Mouse (Mus musculus): Measurements from ENCODE around the gene Hmcn1.

Hmcn1 gene

DNA sequence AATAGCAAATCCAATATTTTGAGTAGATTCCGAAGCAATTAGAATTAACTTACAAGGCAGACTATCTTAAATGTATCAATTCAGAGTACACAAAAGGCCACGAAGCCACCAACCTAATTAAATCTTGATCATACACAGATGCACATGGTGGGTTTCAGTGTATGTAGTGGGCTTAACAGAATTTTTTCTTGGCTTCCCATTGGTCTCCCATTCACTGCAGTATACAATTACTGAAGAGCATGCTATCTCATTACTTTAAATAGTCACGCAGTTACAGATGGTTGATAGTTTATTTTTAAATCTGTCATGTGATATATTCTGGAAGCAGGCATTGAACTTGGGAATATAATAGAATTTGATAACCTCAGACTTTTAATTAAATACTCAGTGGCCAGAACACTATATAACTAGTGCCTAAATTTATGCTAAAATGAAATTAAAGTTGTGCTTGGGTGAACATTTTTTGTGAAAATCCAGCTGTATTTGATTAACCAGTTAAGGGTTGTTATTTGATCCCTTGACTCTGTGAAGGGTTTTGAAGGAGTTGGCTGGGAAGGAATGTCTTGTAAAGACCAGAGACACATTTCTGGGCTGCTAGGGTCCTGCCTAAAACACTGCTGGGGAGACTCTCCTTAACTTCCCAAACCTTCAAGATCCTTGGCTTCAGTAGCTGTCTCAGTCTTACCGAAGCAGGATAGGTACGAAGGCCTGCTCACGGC lies 455.7 kb downstream of the Hmcn1 start:
- no peak for DNase-seq (ENCODE audit: extremely low read depth, low read depth)

DNA sequence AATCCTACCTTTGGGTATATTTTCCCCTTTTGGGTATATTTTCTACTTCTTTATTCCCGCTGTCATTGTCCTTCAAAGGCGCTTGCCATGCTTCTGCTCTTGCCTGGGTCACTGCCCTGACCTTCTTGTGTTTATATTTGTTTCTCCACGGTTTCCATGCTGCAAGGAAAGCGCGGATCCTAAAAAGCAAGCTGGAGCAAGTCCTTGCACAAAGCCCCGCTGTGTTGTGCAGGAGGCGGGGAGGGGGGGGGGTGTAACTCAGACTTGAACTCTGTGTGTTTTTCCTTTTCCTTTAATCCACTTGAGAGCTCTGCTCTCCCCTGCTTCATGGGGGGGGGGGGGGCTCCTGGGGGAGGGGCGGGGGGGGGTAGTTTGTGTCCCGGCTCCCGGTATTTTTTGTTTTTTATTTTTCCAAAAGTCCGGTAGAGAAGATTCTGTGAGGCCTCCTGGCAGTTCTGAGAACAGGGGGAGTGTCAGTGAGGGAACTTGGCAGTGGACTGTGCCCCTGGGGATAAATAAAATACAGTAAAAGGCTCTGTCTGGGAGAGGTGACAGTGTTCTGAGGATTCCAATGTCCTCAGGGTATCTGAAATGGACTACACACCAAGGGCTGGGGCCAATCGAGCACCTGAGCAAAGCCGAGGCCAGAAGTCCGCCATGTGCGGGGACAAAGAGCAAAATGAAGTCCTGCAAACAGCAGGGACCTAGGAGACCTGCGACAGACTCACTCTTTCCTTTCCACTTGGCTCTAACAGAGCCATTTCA lies 457.3 kb downstream of the Hmcn1 start:
- DNase-seq (ENCODE audit: extremely low read depth, low read depth): no peak

- no peak for DNase-seq (ENCODE audit: extremely low read depth, low read depth)
Measured at GRCm38 (mm10) chr1:150534587-150534986, 458.6 kb downstream of the Hmcn1 start.

DNA sequence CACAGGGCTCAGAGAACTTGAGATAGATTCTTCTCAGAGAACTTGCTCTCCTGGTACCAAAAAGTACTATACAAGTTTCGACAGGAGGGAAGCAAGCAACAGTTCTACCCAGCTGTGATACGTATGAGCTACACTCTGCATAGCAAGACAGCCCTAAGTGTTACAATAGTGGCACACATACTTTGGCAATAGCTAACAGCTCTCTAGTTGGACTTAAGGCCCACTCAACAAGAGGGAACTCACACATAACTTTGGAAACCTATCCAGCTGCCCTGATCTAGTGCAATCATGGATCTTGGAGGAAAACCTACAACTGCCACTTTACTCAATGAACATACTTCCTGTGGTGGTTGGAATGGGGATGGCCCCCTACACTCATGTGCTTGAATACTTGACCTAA lies 480.2 kb downstream of the Hmcn1 start:
- DNase-seq (ENCODE audit: extremely low read depth, low read depth): no peak

Data from MEL-GATA-1-ER (cell line).